Mouse (Mus musculus): ENCODE measurements around the gene Nudt3.

DNA sequence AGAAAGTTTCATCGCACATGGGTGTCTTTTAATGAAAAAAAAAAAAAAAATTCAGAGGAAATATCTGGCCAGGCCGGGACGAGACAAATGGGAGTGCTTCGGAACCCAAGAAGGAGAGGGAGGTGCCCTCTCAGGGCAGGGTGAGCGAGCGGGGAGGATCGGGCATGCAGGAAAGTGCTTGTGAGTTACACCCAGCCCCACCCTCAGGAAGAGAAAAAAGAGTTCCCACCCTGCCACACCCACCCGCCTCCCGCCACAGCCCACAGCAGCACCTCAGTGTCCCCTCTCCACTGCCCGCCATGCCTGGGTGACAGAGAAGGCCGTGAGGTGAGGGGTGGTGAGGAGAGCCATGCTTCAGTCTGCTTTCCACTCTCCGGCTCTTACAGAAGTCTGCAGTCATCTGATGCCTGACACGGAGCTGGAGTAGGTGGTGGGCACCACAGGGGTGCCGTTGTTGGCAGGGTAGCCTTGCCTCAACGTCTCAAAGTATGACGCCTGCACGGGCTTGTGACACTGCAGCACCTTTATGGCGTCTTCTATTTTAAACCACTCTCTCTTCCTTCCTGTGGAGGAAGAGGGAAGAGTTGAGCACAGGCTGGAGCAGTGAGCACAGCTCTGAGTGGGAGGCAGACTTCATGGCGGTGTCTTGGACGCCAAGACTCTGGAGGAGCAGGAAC is 42.8 kb downstream of the Nudt3 start:
- TF ChIP-seq POLR2A (IDR thresholded peaks at IDR 0.05; ENCODE audit: borderline replicate concordance, low read depth, low read length) (no peak), CTCF (IDR thresholded peaks at IDR 0.05; ENCODE audit: low read depth, low read length) (no peak)

Data from bone marrow macrophage, adult 2 months (primary cell).